Mouse (Mus musculus): Measurements from ENCODE around the gene Pdzd7. TPM values are rescaled to one million over a fixed set of nuclear protein-coding genes. Genes with fewer than 3 reads are reported as not detected.

The Pdzd7 gene
- polyA plus RNA-seq, 1 experiment from 2014 or later, result not detected

GRCm38 (mm10) chr19:44977148-44977547 is 68.4 kb downstream of the Pdzd7 start:
- 88% methylated on average over 6 of the region's 6 CpGs for whole genome bisulfite sequencing (ENCODE audit: insufficient replicate concordance)
- ATAC-seq, result no peak

More at GRCm38 (mm10) chr19:44977148-44977547, 68.4 kb downstream of the Pdzd7 start:
- H3K4me3 ChIP-seq (ENCODE audit: low read depth, low read length), result no peak overlapping the region
- no peak for DNase-seq
- no peaks in the 10 kb centered on the region for H3K9me3 ChIP-seq (ENCODE audit: low read length)
- peaks cover 86% of the 10 kb centered on the region for H3K36me3 ChIP-seq (replicated peaks; ENCODE audit: insufficient read depth, low read length)
- H3K27me3 ChIP-seq (ENCODE audit: insufficient read depth, low read length), result no peaks in the 10 kb centered on the region
- H3K27ac ChIP-seq (ENCODE audit: low read depth), result no peak overlapping the region
- no peak for TF ChIP-seq EP300 (IDR thresholded peaks at IDR 0.05; ENCODE audit: low read depth)
- TF ChIP-seq CTCF (IDR thresholded peaks at IDR 0.05; ENCODE audit: low read depth), result no peak
- no peak overlapping the region for H3K9ac ChIP-seq (replicated peaks)
- H3K4me2 ChIP-seq (ENCODE audit: low read depth, low read length), result no peak overlapping the region
- no peaks in the 10 kb centered on the region for H3K4me1 ChIP-seq (ENCODE audit: insufficient read depth)

Other genes with a start within 250 kb of the Pdzd7 start
- 6.5 and 7.5 TPM in 2 replicates for gene Slf2, start 114.6 kb downstream of the Pdzd7 start, polyA plus RNA-seq (2015; fragmentation: Nextera tagmentation; extraction: Ambion mirVana)
- gene Sema4g, start 56.6 kb downstream of the Pdzd7 start, polyA plus RNA-seq (2015; fragmentation: Nextera tagmentation; extraction: Ambion mirVana), result 9.3 and 11.3 TPM in 2 replicates
- 9.9 and 10.6 TPM in 2 replicates for gene Twnk, start 40.1 kb downstream of the Pdzd7 start, polyA plus RNA-seq (2015; fragmentation: Nextera tagmentation; extraction: Ambion mirVana)
- gene Mrpl43, start 39.3 kb downstream of the Pdzd7 start, polyA plus RNA-seq (2015; fragmentation: Nextera tagmentation; extraction: Ambion mirVana), result 43.6 and 43.8 TPM in 2 replicates
- gene Lzts2, start 31.3 kb downstream of the Pdzd7 start, polyA plus RNA-seq (2015; fragmentation: Nextera tagmentation; extraction: Ambion mirVana), result 5.7 and 7.2 TPM in 2 replicates
- gene Sfxn3, start 1.8 kb upstream of the Pdzd7 start, polyA plus RNA-seq (2015; fragmentation: Nextera tagmentation; extraction: Ambion mirVana), result 2.5 and 2.8 TPM in 2 replicates
- 0.30 and 0.38 TPM in 2 replicates for gene Kazald1, start 29.5 kb upstream of the Pdzd7 start, polyA plus RNA-seq (2015; fragmentation: Nextera tagmentation; extraction: Ambion mirVana)
- gene Tlx1, start 105.0 kb upstream of the Pdzd7 start, polyA plus RNA-seq (2015; fragmentation: Nextera tagmentation; extraction: Ambion mirVana), result not detected in 2 replicates
- 0.04 TPM in 1 of 2 replicates, not detected in the other for gene Lbx1, start 190.1 kb upstream of the Pdzd7 start, polyA plus RNA-seq (2015; fragmentation: Nextera tagmentation; extraction: Ambion mirVana)